Mouse (Mus musculus) adrenal gland, postnatal 25 days (tissue): ENCODE results near the gene Myo3b. TPM values are rescaled to one million over a fixed set of nuclear protein-coding genes. Genes with fewer than 3 reads are reported as not detected.

Source experiments
- DNase-seq: peaks from one replicate; pipeline ENCODE4 v3.0.0; 2021; ENCODE audit warnings: mixed read lengths
- total RNA-seq: library from RNA; stranded (reverse); gene quantifications from 2 replicates; pipeline ENCODE4 v1.2.3, GENCODE M21; 2021

The Myo3b gene
- total RNA-seq, 1 experiment from 2014 or later = not detected

- no peak for DNase-seq
These were observed 252.1 kb downstream of the Myo3b start for GRCm38 (mm10) chr2:70291063-70291462.

DNA sequence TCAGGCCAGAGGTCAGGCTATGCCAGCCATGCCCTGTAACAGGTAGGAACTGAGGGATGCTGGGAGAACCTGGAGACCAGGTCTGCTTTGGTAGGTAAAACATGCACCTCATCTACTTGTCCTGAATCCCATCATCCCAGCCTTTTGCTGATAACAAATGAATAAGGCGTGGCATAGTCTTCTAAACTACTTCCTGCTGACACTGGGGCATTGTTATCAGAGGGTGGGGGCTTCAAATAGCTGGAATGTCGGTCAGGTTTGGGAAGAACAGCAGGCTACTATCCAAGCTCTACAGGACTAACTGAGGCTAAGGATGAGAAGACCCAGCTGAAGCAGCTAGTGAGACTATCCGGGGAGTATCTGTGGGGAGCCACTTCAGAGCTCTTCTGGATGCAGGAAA is 253.8 kb downstream of the Myo3b start:
- no peak for DNase-seq

DNA sequence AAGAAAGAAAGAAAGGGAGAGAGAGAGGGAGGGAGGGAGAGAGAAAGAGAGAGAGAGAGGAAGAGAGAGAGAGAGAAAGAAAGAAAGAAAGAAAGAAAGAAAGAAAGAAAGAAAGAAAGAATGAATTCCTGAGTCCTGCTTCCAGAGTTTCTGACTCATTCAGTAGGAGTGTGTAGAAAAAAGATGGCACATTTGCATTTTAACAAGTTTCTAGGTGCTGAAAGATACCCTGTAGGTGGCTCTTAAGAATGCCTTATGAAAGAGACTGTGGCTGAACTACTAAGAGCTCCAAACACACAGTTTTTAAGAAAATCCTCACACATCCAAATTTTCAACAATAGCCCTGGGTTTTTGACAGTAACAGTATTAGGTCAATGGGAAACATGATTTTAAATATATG is 264.0 kb downstream of the Myo3b start:
- DNase-seq = no peak

GRCm38 (mm10) chr2:70315125-70315524 is 276.2 kb downstream of the Myo3b start:
- no peak for DNase-seq

DNA sequence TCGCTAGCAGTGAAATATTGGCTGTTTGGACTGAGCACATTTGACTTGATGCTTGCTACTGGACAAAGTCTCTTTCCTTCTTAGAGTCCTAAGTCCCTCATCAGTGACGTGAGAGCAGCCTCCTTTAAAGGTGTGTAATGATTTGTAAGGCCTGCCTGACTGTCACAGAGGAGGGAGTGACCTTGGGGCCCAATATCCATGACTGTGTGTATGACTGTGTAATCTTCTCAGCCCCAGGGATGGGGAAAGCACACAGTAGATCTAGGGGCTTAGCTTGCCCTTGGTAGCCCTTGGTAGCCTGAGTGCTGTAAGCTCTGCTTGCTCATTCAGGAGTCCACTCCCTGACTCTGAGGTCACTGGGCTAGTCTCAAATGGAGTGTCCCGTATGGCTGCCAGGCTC is 276.8 kb downstream of the Myo3b start:
- DNase-seq = no peak

- no peak for DNase-seq
These were observed 278.9 kb downstream of the Myo3b start for GRCm38 (mm10) chr2:70317850-70318249.

- no peak for DNase-seq
These were observed 280.1 kb downstream of the Myo3b start for GRCm38 (mm10) chr2:70318861-70319555.

- DNase-seq = no peak
These were observed 283.8 kb downstream of the Myo3b start for GRCm38 (mm10) chr2:70322767-70323166.

- DNase-seq = no peak
These were observed 288.7 kb downstream of the Myo3b start for GRCm38 (mm10) chr2:70327602-70328001.

DNA sequence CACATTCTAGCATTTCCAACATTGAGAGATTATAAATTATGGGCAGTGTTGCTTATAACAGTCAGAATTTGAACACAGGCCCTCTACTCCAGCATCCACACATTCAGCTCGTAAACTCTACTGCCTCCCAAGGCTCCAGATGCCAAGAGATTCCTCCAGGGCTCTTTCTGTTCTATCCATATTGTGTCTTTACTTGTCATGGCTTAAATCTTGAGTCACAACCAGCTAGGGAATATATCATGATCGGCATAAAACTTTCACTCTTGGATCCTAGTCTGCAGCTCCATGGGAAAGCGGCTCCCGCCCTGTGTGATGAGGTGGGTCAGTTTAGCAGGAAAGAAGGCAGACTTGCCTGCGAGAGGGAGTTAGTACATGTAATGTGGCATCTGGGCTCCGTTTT is 294.0 kb downstream of the Myo3b start:
- DNase-seq = no peak

GRCm38 (mm10) chr2:70333553-70333952 is 294.6 kb downstream of the Myo3b start:
- DNase-seq = peak; percentile 68

DNA sequence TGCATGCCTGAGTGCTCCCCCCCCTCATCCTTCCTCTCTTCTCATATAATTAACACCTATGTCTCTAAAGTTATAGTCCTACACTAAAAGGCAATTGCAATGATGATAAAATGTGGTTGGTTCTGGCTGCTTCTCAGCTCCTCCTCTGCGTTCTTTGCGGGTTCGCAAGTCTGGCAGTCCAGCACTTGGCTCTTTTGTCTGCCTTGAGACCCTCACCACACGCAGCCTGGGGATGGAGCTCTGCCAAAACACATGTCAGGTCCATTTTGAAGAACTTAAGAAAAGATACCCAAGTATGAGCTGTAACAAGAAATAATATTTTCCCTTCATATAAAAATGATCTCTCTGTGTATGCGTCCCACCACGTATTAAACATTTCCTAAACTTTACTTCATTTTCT is 297.6 kb downstream of the Myo3b start:
- no peak for DNase-seq

- DNase-seq = peak; percentile 24
These were observed 298.3 kb downstream of the Myo3b start for GRCm38 (mm10) chr2:70337208-70337611.

DNA sequence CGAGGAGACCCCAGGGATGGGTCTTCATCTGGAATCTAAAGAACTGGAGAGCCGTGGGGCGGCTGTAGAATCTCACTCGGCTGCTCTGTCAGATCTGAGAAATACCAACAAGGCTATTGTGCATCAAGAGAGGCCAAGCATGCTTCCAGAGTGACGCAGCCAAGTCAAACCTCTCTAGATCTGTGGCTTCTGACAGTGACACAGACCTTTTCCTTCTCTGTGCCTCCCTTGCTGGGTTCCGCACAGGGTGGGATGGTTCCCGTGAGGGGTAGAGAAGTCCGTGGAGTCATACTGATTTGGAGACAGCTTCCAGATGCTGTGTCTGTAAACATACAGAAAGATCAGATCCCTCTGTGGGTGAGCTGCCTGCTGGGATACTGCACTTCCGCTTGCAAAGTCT is 298.9 kb downstream of the Myo3b start:
- no peak for DNase-seq

DNA sequence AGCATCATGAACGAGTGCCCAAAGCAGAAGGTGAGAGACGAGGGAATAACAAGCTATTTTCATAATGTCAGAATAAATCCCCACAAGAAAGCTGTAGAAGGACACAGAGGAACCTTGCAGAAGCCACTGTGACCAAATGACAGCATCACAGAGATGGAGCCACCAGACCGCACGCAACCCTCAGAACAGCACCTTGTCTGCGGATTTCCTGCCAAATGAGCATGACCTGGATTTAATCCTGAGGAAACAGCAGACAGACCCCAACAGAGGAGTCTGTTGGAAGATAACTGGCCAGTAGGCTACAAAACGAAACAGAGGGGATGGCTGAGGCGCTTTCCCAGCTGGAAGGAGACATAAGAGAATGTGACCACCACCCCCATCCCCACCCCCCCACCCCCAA is 300.1 kb downstream of the Myo3b start:
- DNase-seq = no peak

- DNase-seq = no peak
These were observed 300.6 kb downstream of the Myo3b start for GRCm38 (mm10) chr2:70339501-70339900.

GRCm38 (mm10) chr2:70340224-70340623 is 301.3 kb downstream of the Myo3b start:
- no peak for DNase-seq

GRCm38 (mm10) chr2:70345126-70345525 is 306.2 kb downstream of the Myo3b start:
- DNase-seq = no peak

- no peak for DNase-seq
These were observed 308.6 kb downstream of the Myo3b start for GRCm38 (mm10) chr2:70347511-70347910.

GRCm38 (mm10) chr2:70348793-70349553 is 310.0 kb downstream of the Myo3b start:
- DNase-seq = no peak

DNA sequence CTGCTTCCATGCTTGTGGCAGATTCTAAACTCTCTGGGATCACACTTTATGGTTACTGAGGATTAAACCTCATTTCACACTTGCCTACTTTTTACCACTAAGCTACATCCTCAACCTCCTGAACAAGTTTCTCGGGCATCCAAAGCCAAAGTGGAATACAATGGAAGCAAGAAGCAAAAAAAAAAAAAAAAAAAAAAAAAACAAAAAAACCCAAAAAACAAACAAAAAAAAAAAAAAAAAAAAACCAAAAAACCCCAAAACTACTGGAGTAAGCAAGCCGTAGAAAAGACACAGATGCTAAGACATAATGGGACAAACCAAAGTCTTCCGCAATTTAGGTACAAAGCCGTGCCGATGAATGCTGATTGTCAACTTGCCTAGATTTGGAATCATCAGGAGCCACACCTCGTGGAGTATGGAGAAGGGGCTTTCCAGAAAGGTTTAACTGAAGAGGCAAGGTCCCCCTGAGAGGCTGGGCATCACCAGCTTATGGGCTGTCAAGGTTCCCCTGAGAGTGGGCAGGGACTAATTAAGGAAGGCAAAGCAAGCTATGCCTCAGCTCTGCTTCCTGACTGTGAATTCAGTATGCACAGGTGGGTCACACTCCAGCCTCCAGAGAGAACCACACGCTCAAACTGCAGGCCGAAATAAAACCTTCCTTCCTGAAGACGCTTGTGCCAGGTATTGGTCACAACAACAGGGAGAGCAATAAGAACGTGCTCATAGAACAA is 313.7 kb downstream of the Myo3b start:
- DNase-seq = no peak

GRCm38 (mm10) chr2:70354056-70354455 is 315.1 kb downstream of the Myo3b start:
- no peak for DNase-seq

- no peak for DNase-seq
These were observed 316.1 kb downstream of the Myo3b start for GRCm38 (mm10) chr2:70355026-70355425.
